Mouse (Mus musculus) stomach, embryonic 15.5 days (tissue): Measurements from ENCODE around the gene Gm42372. TPM values are rescaled to one million over a fixed set of nuclear protein-coding genes. Genes with fewer than 3 reads are reported as not detected.

Experiments
- ATAC-seq: fragments of 200-750 bp; cut with Nextera tagmentation; 2 replicates; pipeline ENCODE4 v1.8.0; 2017; ENCODE audit warnings: low read depth, moderate number of reproducible peaks, moderate TSS enrichment; ENCODE audit not compliant: insufficient read depth, low FRiP score
- H3K27ac ChIP-seq: fragments of 300-500 bp; sonication (generic); 2 replicates; pipeline ENCODE4 v1.5.1; 2015; ENCODE audit warnings: mild to moderate bottlenecking, inconsistent platforms
- H3K27me3 ChIP-seq: fragments of 300-500 bp; sonication (generic); replicated peaks from 2 replicates; pipeline ENCODE4 v1.6.1; 2015; ENCODE audit warnings: inconsistent platforms
- H3K36me3 ChIP-seq: fragments of 300-500 bp; sonication (generic); 2 replicates; pipeline ENCODE4 v1.6.1; 2015; ENCODE audit warnings: inconsistent platforms
- H3K4me1 ChIP-seq: fragments of 300-500 bp; sonication (generic); 2 replicates; pipeline ENCODE4 v1.6.1; 2015; ENCODE audit warnings: inconsistent platforms
- H3K4me2 ChIP-seq: fragments of 300-500 bp; sonication (generic); 2 replicates; pipeline ENCODE4 v1.6.1; 2015; ENCODE audit warnings: mild to moderate bottlenecking, inconsistent platforms
- H3K4me3 ChIP-seq: fragments of 300-500 bp; sonication (generic); replicated peaks from 2 replicates; pipeline ENCODE4 v1.5.1; 2015; ENCODE audit warnings: inconsistent platforms
- H3K9ac ChIP-seq: fragments of 300-500 bp; sonication (generic); 2 replicates; pipeline ENCODE4 v1.6.1; 2015; ENCODE audit warnings: inconsistent platforms
- H3K9me3 ChIP-seq: fragments of 300-500 bp; sonication (generic); 2 replicates; pipeline ENCODE4 v1.6.1; 2016; ENCODE audit warnings: inconsistent platforms
- WGBS: fragments of 180-500 bp; shearing (Covaris S2); methylation state at CpG from one replicate; pipeline ENCODE4 v1.1.7; 2015; 5-methylcytosine and 5-hydroxymethylcytosine counted together
- polyA plus RNA-seq: library from polyadenylated mRNA; unstranded; fragments of >200 nt; fragmentation: Nextera tagmentation; extraction: Ambion mirVana; gene quantifications from 2 replicates; pipeline ENCODE4 v1.2.1, GENCODE M21; 2015

Gm42372 gene
- polyA plus RNA-seq, 1 experiment from 2014 or later = 0.31 TPM

DNA sequence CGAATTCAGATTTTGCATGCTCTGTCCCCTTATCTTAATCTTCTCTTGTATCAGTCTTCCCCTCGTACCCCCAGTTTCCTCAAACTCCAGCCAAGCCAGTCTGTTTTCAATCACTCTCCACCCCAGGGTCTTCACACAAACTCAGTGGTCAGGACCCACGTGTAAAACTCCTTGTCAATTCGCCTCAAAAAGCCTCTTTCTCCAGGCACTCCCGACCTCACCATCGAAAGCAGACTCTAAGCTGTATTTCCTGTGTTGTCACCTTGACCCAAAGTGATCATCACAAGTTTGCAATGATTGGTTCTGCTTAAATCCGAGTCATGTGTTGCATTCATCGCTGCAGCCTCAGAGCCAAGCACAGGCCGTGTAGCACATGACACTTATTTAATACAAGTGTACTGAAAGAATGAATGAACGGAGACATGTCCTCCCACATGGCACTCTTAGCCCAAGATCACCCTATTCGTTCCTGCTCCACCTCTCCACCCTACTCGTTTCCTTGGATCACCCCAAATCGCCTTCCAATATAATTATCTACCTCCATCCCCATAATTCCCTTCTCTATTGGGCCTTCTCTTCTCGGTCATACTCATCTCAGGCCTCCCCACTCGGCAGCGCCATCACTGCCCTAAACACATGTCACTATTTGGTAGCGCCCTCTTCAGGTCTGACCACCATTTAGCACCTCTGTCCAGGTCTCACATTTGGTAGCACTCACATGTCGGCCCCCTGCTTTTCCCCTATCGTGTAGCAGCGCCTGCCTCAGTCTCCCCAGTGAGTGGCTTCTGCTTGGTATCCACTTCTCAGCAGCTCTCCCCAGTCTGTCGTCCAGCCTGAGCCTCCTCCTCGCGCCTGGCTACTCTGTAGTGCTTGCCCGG is 44.1 kb downstream of the Gm42372 start:
- no peaks in the 10 kb centered on the region for H3K9me3 ChIP-seq
- H3K4me3 ChIP-seq = peak overlapping the region; percentile 76
- H3K4me2 ChIP-seq = peak overlapping the region; percentile 56
- no peaks in the 10 kb centered on the region for H3K27me3 ChIP-seq
- peak overlapping the region; percentile 73 for H3K9ac ChIP-seq
- 5% methylated on average over 24 of the region's 24 CpGs for WGBS
- peak overlapping the region; percentile 93 for H3K27ac ChIP-seq
- peaks cover 29% of the 10 kb centered on the region for H3K4me1 ChIP-seq
- peaks cover 9% of the 10 kb centered on the region; the same call in 1 of the 2 replicates for H3K36me3 ChIP-seq
- ATAC-seq = peak; percentile 44

DNA sequence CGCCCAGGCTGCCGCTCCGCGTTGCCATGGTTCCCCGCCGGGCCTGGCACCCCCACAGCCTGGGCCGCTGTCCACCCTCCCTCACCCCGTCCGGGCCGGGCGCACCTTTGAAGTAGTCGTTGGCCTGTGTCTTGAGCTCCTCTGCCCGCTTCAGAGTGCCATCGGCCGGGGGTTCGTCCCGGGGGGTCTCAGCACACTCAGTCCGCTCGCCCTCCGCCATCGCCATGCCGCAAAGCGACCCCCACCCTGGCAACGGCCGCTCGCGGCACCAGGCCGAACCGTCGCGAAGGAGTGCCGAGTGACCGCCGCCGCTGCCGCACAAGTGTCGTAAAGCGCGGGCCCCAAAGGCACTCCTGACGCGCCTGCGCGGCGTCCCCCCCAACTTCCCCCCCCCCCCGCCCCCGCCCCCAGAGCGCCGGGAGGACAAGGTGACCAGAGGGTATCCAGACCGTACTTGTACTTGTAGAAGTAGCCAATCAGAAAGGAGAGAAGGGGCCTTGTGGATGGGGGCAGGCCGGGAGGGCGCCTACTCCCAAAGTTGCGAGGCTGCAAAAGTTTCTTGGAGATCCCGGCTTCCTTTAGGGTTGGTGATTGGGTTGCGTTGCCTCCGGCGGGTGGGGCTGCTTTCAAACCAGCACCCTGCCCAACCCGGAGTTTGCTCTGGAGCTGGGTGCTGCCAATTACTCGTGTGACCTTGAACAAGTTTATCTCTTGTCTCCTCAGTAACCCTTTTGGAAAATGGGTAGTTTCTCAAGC is 44.9 kb downstream of the Gm42372 start, which contains the start of gene Ppp5c:
Ppp5c (minus strand) TSS at position 337 of the 756 bp plus-strand sequence.
- Histone ChIP-seq H3K27me3 (no peaks in the 10 kb centered on the region), H3K9me3 (no peaks in the 10 kb centered on the region), H3K4me1 (peaks cover 29% of the 10 kb centered on the region), H3K36me3 (peaks cover 9% of the 10 kb centered on the region; the same call in 1 of the 2 replicates), H3K27ac (peak within 1 kb of the TSS; percentile 93), H3K4me2 (peak within 1 kb of the TSS; percentile 56), H3K9ac (peak within 1 kb of the TSS; percentile 73), H3K4me3 (peak within 1 kb of the TSS; percentile 76)
- peak; percentile 76 for ATAC-seq
- WGBS = under 1% methylated on average over 52 of the region's 58 CpGs

DNA sequence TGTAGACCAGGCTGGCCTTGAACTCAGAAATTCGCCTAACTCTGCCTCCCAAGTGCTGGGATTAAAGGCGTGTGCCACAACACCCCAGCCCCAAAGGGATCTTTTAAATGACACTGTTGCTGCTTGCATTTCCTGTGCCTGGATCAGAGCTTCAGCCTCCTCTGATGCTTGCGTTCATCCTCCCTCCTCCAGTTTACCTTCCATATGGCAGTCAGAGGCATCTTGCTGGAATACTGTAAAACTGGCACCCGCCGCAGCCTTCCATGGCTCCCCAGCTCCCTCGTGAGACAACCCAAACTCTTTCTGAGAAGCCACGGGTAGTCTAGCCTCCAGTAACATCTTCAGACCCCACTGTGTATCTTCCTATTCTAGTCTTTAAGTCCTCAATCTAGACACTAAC is 46.0 kb downstream of the Gm42372 start:
- WGBS = 76% methylated on average over 7 of the region's 7 CpGs
- Histone ChIP-seq H3K4me1 (peaks cover 29% of the 10 kb centered on the region), H3K27me3 (no peaks in the 10 kb centered on the region), H3K4me2 (no peak overlapping the region), H3K4me3 (no peak overlapping the region), H3K36me3 (peaks cover 12% of the 10 kb centered on the region; the same call in 1 of the 2 replicates), H3K27ac (peak overlapping the region; percentile 93; the same call in 1 of the 2 replicates), H3K9ac (no peak overlapping the region), H3K9me3 (no peaks in the 10 kb centered on the region)
- ATAC-seq = no peak

GRCm38 (mm10) chr7:17030239-17030638 is 47.4 kb downstream of the Gm42372 start:
- H3K27ac ChIP-seq = no peak overlapping the region
- no peaks in the 10 kb centered on the region for H3K27me3 ChIP-seq
- WGBS = 81% methylated on average over 7 of the region's 7 CpGs
- no peak overlapping the region for H3K4me3 ChIP-seq
- ATAC-seq = no peak
- H3K4me2 ChIP-seq = no peak overlapping the region
- peaks cover 26% of the 10 kb centered on the region for H3K36me3 ChIP-seq
- no peak overlapping the region for H3K9ac ChIP-seq
- no peaks in the 10 kb centered on the region for H3K9me3 ChIP-seq
- peaks cover 16% of the 10 kb centered on the region for H3K4me1 ChIP-seq

Other genes with a start within 250 kb of the Gm42372 start
- gene Ap2s1, start 244.7 kb upstream of the Gm42372 start, polyA plus RNA-seq = 251 and 272 TPM in 2 replicates
- gene Slc1a5, start 201.7 kb upstream of the Gm42372 start, polyA plus RNA-seq = 64.2 and 66.3 TPM in 2 replicates
- gene Strn4, start 167.2 kb upstream of the Gm42372 start, polyA plus RNA-seq = 87.2 and 89.4 TPM in 2 replicates
- gene Fkrp, start 166.4 kb upstream of the Gm42372 start, polyA plus RNA-seq = 28.4 and 29.1 TPM in 2 replicates
- gene Prkd2, start 140.2 kb upstream of the Gm42372 start, polyA plus RNA-seq = 11.6 and 12.2 TPM in 2 replicates
- 3.9 and 4.6 TPM in 2 replicates for gene Dact3, start 107.8 kb upstream of the Gm42372 start, polyA plus RNA-seq
- 8.9 and 9.8 TPM in 2 replicates for gene Gng8, start 91.3 kb upstream of the Gm42372 start, polyA plus RNA-seq
- 2.4 and 2.5 TPM in 2 replicates for gene Ptgir, start 76.6 kb upstream of the Gm42372 start, polyA plus RNA-seq
- gene Calm3, start 59.0 kb upstream of the Gm42372 start, polyA plus RNA-seq = 101 and 113 TPM in 2 replicates
- gene Pnmal2, start 38.4 kb upstream of the Gm42372 start, polyA plus RNA-seq = 10.2 and 12.7 TPM in 2 replicates
- gene Pnmal1, start 23.4 kb upstream of the Gm42372 start, polyA plus RNA-seq = 2.9 and 3.6 TPM in 2 replicates
- 29.4 and 33.3 TPM in 2 replicates for gene Ccdc8, start 9.6 kb downstream of the Gm42372 start, polyA plus RNA-seq
- gene Ppp5c, start 44.8 kb downstream of the Gm42372 start, polyA plus RNA-seq = 92.9 and 95.7 TPM in 2 replicates
- gene Hif3a, start 79.3 kb downstream of the Gm42372 start, polyA plus RNA-seq = 47.3 and 54.9 TPM in 2 replicates
- 0.30 and 0.63 TPM in 2 replicates for gene Psg16, start 91.0 kb downstream of the Gm42372 start, polyA plus RNA-seq
- 0.04 TPM in 1 of 2 replicates, not detected in the other for gene Ceacam3, start 167.2 kb downstream of the Gm42372 start, polyA plus RNA-seq
- gene Psg29, start 220.4 kb downstream of the Gm42372 start, polyA plus RNA-seq = not detected in 2 replicates